ENCODE assay signal across 29 mouse cellular contexts in the genomic region with DNA sequence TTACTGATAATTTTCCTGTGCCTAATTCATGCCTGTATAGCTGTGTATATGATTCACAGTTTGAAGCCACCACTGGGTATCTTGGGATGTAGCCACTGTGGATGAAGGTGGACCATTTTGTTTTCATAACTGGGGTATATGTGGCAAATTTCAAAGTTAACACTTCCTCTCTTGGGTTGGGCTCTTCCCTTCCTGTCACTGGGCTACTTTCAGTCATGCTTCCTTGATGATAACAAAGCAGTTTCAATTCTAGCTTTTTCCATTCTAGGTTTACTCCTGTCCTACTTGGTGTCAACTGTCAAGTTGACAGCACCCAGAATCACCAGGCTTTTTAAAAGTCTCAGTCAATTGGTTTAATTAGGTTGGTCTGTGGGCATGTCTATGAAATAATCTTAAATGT. TPM values are rescaled to one million over a fixed set of nuclear protein-coding genes. Genes with fewer than 3 reads are reported as not detected.
DNase-seq lines count a peak whose midpoint lies in the region; ATAC-seq and TF ChIP-seq lines count a peak whose summit lies in the region.
"Had no signal": no experiment of that assay in that cellular context is flagged by ENCODE, and none has a peak within 500 bp of the region (broad histone marks: within the 10 kb centered on the region; RNA-seq: fewer than 3 reads in every experiment).

No protein-coding gene starts in this region.

- no peak for DNase-seq in layer of hippocampus, adult 11-12 months (ENCODE audit: low spot score)
- no peak for DNase-seq in adrenal gland, postnatal 25 days
- DNase-seq in kidney, adult 2 months = no peak
- DNase-seq in embryo, embryonic 11 days = no peak
- DNase-seq: adrenal gland, adult 2 months; adrenal gland, postnatal 14 days; B cell, adult 2 months; cerebellum, adult 18-20 months; cerebellum, adult 9-10 months; cerebellum, postnatal 14 days; gastrocnemius, postnatal 25 days; heart, adult 2 months; heart, postnatal 14 days; heart, postnatal 4 days had no signal

- no peaks in the 10 kb centered on the region for H3K9me3 ChIP-seq in intestine, embryonic 16.5 days (ENCODE audit: control insufficient read depth, low read length)
- H3K9me3 ChIP-seq in intestine, postnatal 0 days (ENCODE audit: control insufficient read depth) = no peaks in the 10 kb centered on the region
- H3K9me3 ChIP-seq: embryonic facial prominence, embryonic 10.5 days; embryonic facial prominence, embryonic 13.5 days; forebrain, embryonic 12.5 days; forebrain, embryonic 15.5 days; G1E; heart, embryonic 10.5 days; heart, embryonic 13.5 days; hindbrain, embryonic 12.5 days; hindbrain, embryonic 15.5 days had no signal

- no peak overlapping the region for H3K4me3 ChIP-seq in intestine, embryonic 16.5 days (ENCODE audit: low read length)
- no peak overlapping the region for H3K4me3 ChIP-seq in intestine, postnatal 0 days (ENCODE audit: low read depth, low read length)
- H3K4me3 ChIP-seq in kidney, adult 2 months (ENCODE audit: insufficient read depth, low read depth, low read length) = no peak overlapping the region
- H3K4me3 ChIP-seq: embryonic facial prominence, embryonic 10.5 days; embryonic facial prominence, embryonic 13.5 days; erythroblast, embryonic 14.5 days; forebrain, embryonic 12.5 days; forebrain, embryonic 15.5 days; heart, adult 2 months; heart, embryonic 10.5 days; heart, embryonic 13.5 days; hindbrain, embryonic 12.5 days; hindbrain, embryonic 15.5 days had no signal

- H3K4me2 ChIP-seq in intestine, embryonic 16.5 days (ENCODE audit: low read depth, low read length) = no peak overlapping the region
- no peak overlapping the region for H3K4me2 ChIP-seq in intestine, postnatal 0 days (replicated peaks; ENCODE audit: low read depth)
- H3K4me2 ChIP-seq: embryonic facial prominence, embryonic 13.5 days; forebrain, embryonic 12.5 days; forebrain, embryonic 15.5 days; heart, embryonic 13.5 days; hindbrain, embryonic 12.5 days; hindbrain, embryonic 15.5 days had no signal

- H3K36me3 ChIP-seq in intestine, embryonic 16.5 days (ENCODE audit: control insufficient read depth, insufficient read depth, low read length) = no peaks in the 10 kb centered on the region
- 0 out of 2 replicates have a peak, but pooled peaks cover 3% of the 10 kb centered on the region for H3K36me3 ChIP-seq in intestine, postnatal 0 days (ENCODE audit: control insufficient read depth, insufficient read depth)
- peaks cover 7% of the 10 kb centered on the region for H3K36me3 ChIP-seq in kidney, adult 2 months (ENCODE audit: control insufficient read depth, insufficient read depth, low read length)
- H3K36me3 ChIP-seq: embryonic facial prominence, embryonic 10.5 days; embryonic facial prominence, embryonic 13.5 days; forebrain, embryonic 12.5 days; forebrain, embryonic 15.5 days; G1E; heart, embryonic 10.5 days; heart, embryonic 13.5 days; hindbrain, embryonic 12.5 days; hindbrain, embryonic 15.5 days had no signal

- no peak for ATAC-seq in intestine, embryonic 16.5 days
- ATAC-seq in intestine, postnatal 0 days = no peak
- peak; percentile 42 to 65; a peak in 3 of 4 replicates for ATAC-seq in hematopoietic stem cell, adult 5-6 weeks (replicated peaks in 1 of 2; ENCODE audit: insufficient read depth in 1 of 2, low FRiP score in 2 of 2, low TSS enrichment in 1 of 2, low read depth in 1 of 2, poor library complexity in 2 of 2, severe bottlenecking in 2 of 2)
- ATAC-seq in megakaryocyte progenitor cell, adult 5-6 weeks (replicated peaks; ENCODE audit: poor library complexity) = peak; percentile 61
- ATAC-seq: forebrain, embryonic 15.5 days had no signal

- no peak overlapping the region for H3K9ac ChIP-seq in intestine, embryonic 16.5 days (ENCODE audit: low read depth, low read length)
- no peak overlapping the region for H3K9ac ChIP-seq in intestine, postnatal 0 days (ENCODE audit: low read depth, low read length)
- H3K9ac ChIP-seq: embryonic facial prominence, embryonic 13.5 days; forebrain, embryonic 12.5 days; forebrain, embryonic 15.5 days; heart, embryonic 13.5 days; hindbrain, embryonic 12.5 days; hindbrain, embryonic 15.5 days had no signal

- H3K27ac ChIP-seq in intestine, embryonic 16.5 days (ENCODE audit: low read length) = peak overlapping the region; percentile 43
- no peak overlapping the region for H3K27ac ChIP-seq in intestine, postnatal 0 days (ENCODE audit: low read depth, low read length)
- H3K27ac ChIP-seq in kidney, adult 2 months (ENCODE audit: insufficient read depth, low read depth, low read length) = no peak overlapping the region
- H3K27ac ChIP-seq: embryonic facial prominence, embryonic 10.5 days; embryonic facial prominence, embryonic 13.5 days; forebrain, embryonic 12.5 days; forebrain, embryonic 15.5 days; heart, adult 2 months; heart, embryonic 10.5 days; heart, embryonic 13.5 days; hindbrain, embryonic 12.5 days; hindbrain, embryonic 15.5 days had no signal

- TF ChIP-seq POLR2A in kidney, adult 2 months (IDR thresholded peaks at IDR 0.05; ENCODE audit: low read depth, low read length) = no peak

- no peak for TF ChIP-seq CTCF in intestine, postnatal 0 days (IDR thresholded peaks at IDR 0.05; ENCODE audit: low read depth)
- no peak for TF ChIP-seq CTCF in kidney, adult 2 months (conservative IDR thresholded peaks at IDR 0.05; ENCODE audit: insufficient read depth, insufficient read length, low read depth, low read length)

- H3K27me3 ChIP-seq in intestine, embryonic 16.5 days (replicated peaks; ENCODE audit: control insufficient read depth, insufficient read depth, low read length) = no peaks in the 10 kb centered on the region
- H3K27me3 ChIP-seq in intestine, postnatal 0 days (replicated peaks; ENCODE audit: control insufficient read depth, insufficient read depth, low read length) = no peaks in the 10 kb centered on the region
- no peaks in the 10 kb centered on the region for H3K27me3 ChIP-seq in kidney, adult 2 months (replicated peaks; ENCODE audit: control insufficient read depth, insufficient read depth, low read length)
- H3K27me3 ChIP-seq: CH12.LX; embryonic facial prominence, embryonic 13.5 days; forebrain, embryonic 15.5 days; heart, embryonic 13.5 days; hindbrain, embryonic 15.5 days had no signal

- peaks cover 13% of the 10 kb centered on the region for H3K4me1 ChIP-seq in intestine, embryonic 16.5 days (ENCODE audit: control insufficient read depth, insufficient read depth, low read length)
- peaks cover 4% of the 10 kb centered on the region for H3K4me1 ChIP-seq in intestine, postnatal 0 days (replicated peaks; ENCODE audit: control insufficient read depth, insufficient read depth, low read length)
- no peaks in the 10 kb centered on the region; the same call in 1 of the 2 replicates for H3K4me1 ChIP-seq in kidney, adult 2 months (ENCODE audit: control insufficient read depth, insufficient read depth, low read length)
- H3K4me1 ChIP-seq: embryonic facial prominence, embryonic 10.5 days; embryonic facial prominence, embryonic 13.5 days; heart, embryonic 10.5 days had no signal

RNA-seq across cellular contexts. Expression of a gene that starts 41.1 kb away (rescaled TPM):
- 13.1 and 13.6 TPM in 2 replicates for polyA plus RNA-seq in intestine, embryonic 16.5 days (2015; fragmentation: Nextera tagmentation; extraction: Ambion mirVana)
- 5.5 and 5.6 TPM in 2 replicates for polyA plus RNA-seq in intestine, postnatal 0 days (2015; fragmentation: Nextera tagmentation; extraction: Ambion mirVana)
- total RNA-seq in hematopoietic stem cell, adult 5-6 weeks (2017) = 20.1 and 24.8 TPM in 2 replicates
- 23.2 and 24.1 TPM in 2 replicates for total RNA-seq in megakaryocyte progenitor cell, adult 5-6 weeks (2015)
- 22.1 and 33.9 TPM in 2 replicates for total RNA-seq in megakaryocyte progenitor cell, adult 5-6 weeks (2017)
- total RNA-seq in adrenal gland, postnatal 25 days (2021) = 4.5 and 8.0 TPM in 2 replicates
- 0.19 and 0.75 TPM in 2 replicates for polyA plus RNA-seq in kidney, adult 2 months (2012; rRNA removed)
- polyA plus RNA-seq: G1E had no signal

RNA-seq across cellular contexts. Expression of a gene that starts 48.5 kb away (rescaled TPM):
- 84.0 and 108 TPM in 2 replicates for polyA plus RNA-seq in intestine, embryonic 16.5 days (2015; fragmentation: Nextera tagmentation; extraction: Ambion mirVana)
- polyA plus RNA-seq in intestine, postnatal 0 days (2015; fragmentation: Nextera tagmentation; extraction: Ambion mirVana) = 117 and 139 TPM in 2 replicates
- not detected in 2 replicates for total RNA-seq in hematopoietic stem cell, adult 5-6 weeks (2017)
- not detected in 2 replicates for total RNA-seq in megakaryocyte progenitor cell, adult 5-6 weeks (2015)
- total RNA-seq in megakaryocyte progenitor cell, adult 5-6 weeks (2017) = not detected in 2 replicates
- 31.0 and 38.1 TPM in 2 replicates for total RNA-seq in adrenal gland, postnatal 25 days (2021)
- 49.6 and 59.2 TPM in 2 replicates for polyA plus RNA-seq in kidney, adult 2 months (2012; rRNA removed)
- total RNA-seq: CH12.LX; G1E; gastrocnemius, postnatal 25 days had no signal
- polyA plus RNA-seq: embryonic facial prominence, embryonic 10.5 days; embryonic facial prominence, embryonic 13.5 days; erythroblast, embryonic 14.5 days; forebrain, embryonic 12.5 days; G1E; hindbrain, embryonic 12.5 days; hindbrain, embryonic 15.5 days had no signal

Comparison
In these comparisons a context has a peak if more than half of its experiments do, and no peak if none do; other contexts are left out.
1. ATAC-seq: peak in hematopoietic stem cell, adult 5-6 weeks (2 of 2) and megakaryocyte progenitor cell, adult 5-6 weeks (single experiment); none in intestine, embryonic 16.5 days (single experiment) and intestine, postnatal 0 days (single experiment).
2. RNA of a gene that starts 48.5 kb away (total RNA-seq): 31.0 to 38.1 TPM in adrenal gland, postnatal 25 days; not detected in hematopoietic stem cell, adult 5-6 weeks and not detected in megakaryocyte progenitor cell, adult 5-6 weeks; every median in the first group is over 10 times any median in the second.